Mouse (Mus musculus): ENCODE measurements around the gene Irx5.

GRCm38 (mm10) chr8:92364148-92364775 is 6.8 kb downstream of the Irx5 start:
- TF ChIP-seq CTCF (IDR thresholded peaks at IDR 0.05) (peak; percentile 70), EP300 (IDR thresholded peaks at IDR 0.05; ENCODE audit: insufficient read depth, low read depth, low read length) (no peak), POLR2A (IDR thresholded peaks at IDR 0.05; ENCODE audit: insufficient read depth, low read depth, low read length) (no peak)

Measured in heart, adult 2 months (tissue).